Mouse (Mus musculus): ENCODE results near the gene Galnt9. TPM values are rescaled to one million over a fixed set of nuclear protein-coding genes. Genes with fewer than 3 reads are reported as not detected.

Gene Galnt9
- polyA plus RNA-seq, 1 experiment from 2014 or later: 5.6 TPM

Small RNAs within 50 kb of the gene (microRNA-seq; reads per million reads assigned to microRNA genes)
- gene Mir7026: 1.6 reads per million

Other genes starting within 250 kb of the Galnt9 start
- 0.59 and 1.4 TPM in 2 replicates for gene P2rx2, start 201.1 kb upstream of the Galnt9 start, polyA plus RNA-seq (2014; fragmentation: Nextera tagmentation; extraction: Ambion mirVana)
- gene Lrcol1, start 199.6 kb upstream of the Galnt9 start, polyA plus RNA-seq (2014; fragmentation: Nextera tagmentation; extraction: Ambion mirVana): not detected in 2 replicates
- gene Fbrsl1, start 95.9 kb upstream of the Galnt9 start, polyA plus RNA-seq (2014; fragmentation: Nextera tagmentation; extraction: Ambion mirVana): 22.2 and 25.4 TPM in 2 replicates
- gene Noc4l, start 109.1 kb downstream of the Galnt9 start, polyA plus RNA-seq (2014; fragmentation: Nextera tagmentation; extraction: Ambion mirVana): 59.4 and 61.6 TPM in 2 replicates
- 38.0 and 39.8 TPM in 2 replicates for gene Ddx51, start 109.1 kb downstream of the Galnt9 start, polyA plus RNA-seq (2014; fragmentation: Nextera tagmentation; extraction: Ambion mirVana)
- 50.4 and 50.9 TPM in 2 replicates for gene Ep400, start 226.4 kb downstream of the Galnt9 start, polyA plus RNA-seq (2014; fragmentation: Nextera tagmentation; extraction: Ambion mirVana)
- gene Pus1, start 236.3 kb downstream of the Galnt9 start, polyA plus RNA-seq (2014; fragmentation: Nextera tagmentation; extraction: Ambion mirVana): 16.7 and 18.4 TPM in 2 replicates

All from neural tube, embryonic 11.5 days (tissue).